Mouse (Mus musculus) liver, embryonic 14.5 days (tissue): Measurements from ENCODE around the gene Gtf3c5.
A peak's percentile ranks its signal among the peaks of the same experiment; 100 is the strongest.

Source experiments
- CTCF ChIP-seq: IDR thresholded peaks from 2 replicates; pipeline ENCODE4 v1.5.1; 2016; ENCODE audit warnings: antibody characterized with exemption, low read depth, control low read depth
- EP300 ChIP-seq: IDR thresholded peaks from 2 replicates; pipeline ENCODE4 v1.6.1; 2016; ENCODE audit warnings: antibody characterized with exemption, low read depth

- peak; percentile 77 for TF ChIP-seq CTCF
- no peak for TF ChIP-seq EP300
Observed at GRCm38 (mm10) chr2:28616358-28616757, 32.8 kb upstream of the Gtf3c5 start.
